Mouse (Mus musculus): ENCODE data around the gene Vcam1. TPM values are rescaled to one million over a fixed set of nuclear protein-coding genes. Genes with fewer than 3 reads are reported as not detected.
A peak's percentile ranks its signal among the peaks of the same experiment; 100 is the strongest.

The Vcam1 gene
- polyA plus RNA-seq, 1 experiment from 2014 or later: 41.7 TPM

DNA sequence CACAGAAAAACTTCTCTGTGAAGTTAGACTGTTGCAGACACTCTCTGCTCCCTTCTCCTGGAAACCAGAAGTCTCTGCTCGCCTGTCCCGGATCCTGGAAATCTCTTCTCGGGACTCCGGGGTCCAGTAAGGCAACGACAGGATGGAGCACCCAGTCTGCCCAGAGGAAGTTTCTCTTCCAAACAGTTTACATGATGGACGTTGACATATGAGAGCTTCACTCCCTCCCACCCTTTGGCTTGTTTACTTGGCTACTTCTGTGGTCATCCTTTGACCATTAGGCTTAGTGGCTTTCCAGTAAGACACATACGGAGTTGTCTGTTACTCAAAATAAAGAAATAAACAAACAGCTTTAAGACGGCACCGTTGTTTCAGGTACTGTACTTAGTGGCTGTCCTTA, 19.2 kb upstream of the Vcam1 start:
- Histone ChIP-seq H3K36me3 (no peaks in the 10 kb centered on the region), H3K9me3 (replicated peaks) (no peaks in the 10 kb centered on the region), H3K4me2 (no peak overlapping the region), H3K4me1 (no peaks in the 10 kb centered on the region), H3K27ac (no peak overlapping the region), H3K27me3 (no peaks in the 10 kb centered on the region), H3K4me3 (replicated peaks) (no peak overlapping the region), H3K9ac (no peak overlapping the region)
- whole genome bisulfite sequencing: 57% methylated on average over 9 of the region's 9 CpGs
- ATAC-seq (replicated peaks; ENCODE audit: low FRiP score): no peak

DNA sequence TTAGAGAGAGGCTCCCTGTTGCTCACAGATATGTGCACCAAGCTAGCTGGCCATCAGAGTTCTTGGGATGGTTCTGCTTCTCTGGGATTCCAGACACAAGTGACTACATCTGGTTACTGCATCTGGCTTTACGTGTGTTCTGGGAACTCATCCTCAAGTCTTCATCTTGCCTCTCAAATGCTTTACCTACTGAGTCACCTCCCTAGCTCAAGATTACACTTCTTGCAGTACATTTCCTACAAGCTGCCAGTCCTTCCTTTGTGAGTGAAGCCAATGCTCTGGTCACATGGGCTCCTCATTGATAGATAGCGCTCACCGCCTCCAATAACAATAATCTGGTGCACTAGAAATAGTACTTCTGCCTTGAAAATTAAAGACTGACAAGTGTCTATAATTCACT, 11.7 kb upstream of the Vcam1 start:
- no peak for ATAC-seq (replicated peaks; ENCODE audit: low FRiP score)
- H3K4me3 ChIP-seq (replicated peaks): no peak overlapping the region
- H3K27me3 ChIP-seq: no peaks in the 10 kb centered on the region
- H3K9me3 ChIP-seq (replicated peaks): no peaks in the 10 kb centered on the region
- H3K27ac ChIP-seq: no peak overlapping the region
- H3K4me2 ChIP-seq: no peak overlapping the region
- WGBS: 94% methylated on average over 3 of the region's 3 CpGs
- no peak overlapping the region for H3K9ac ChIP-seq
- H3K4me1 ChIP-seq: no peaks in the 10 kb centered on the region
- no peaks in the 10 kb centered on the region for H3K36me3 ChIP-seq

DNA sequence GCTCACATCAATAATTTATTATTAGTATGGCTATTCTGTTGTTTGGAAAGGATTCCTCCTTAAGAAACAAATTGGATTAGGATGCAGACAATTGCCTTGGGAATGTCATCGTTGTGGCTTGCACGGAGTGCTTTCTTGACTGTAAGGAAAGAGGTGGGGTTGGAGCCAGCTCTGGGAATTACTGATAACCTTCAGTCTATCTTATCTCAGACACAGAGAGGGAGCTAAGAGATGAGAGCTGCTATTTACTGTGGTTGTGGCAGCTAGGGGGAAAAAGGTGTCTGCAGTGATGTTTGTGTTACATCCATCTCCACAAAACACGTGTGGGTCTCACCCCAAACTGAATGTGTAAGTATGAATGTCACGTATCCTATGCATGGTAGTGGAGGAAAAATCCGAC, 9.5 kb upstream of the Vcam1 start:
- H3K4me1 ChIP-seq: no peaks in the 10 kb centered on the region
- no peak overlapping the region for H3K9ac ChIP-seq
- no peak overlapping the region for H3K27ac ChIP-seq
- H3K4me3 ChIP-seq (replicated peaks): no peak overlapping the region
- no peak overlapping the region for H3K4me2 ChIP-seq
- H3K9me3 ChIP-seq (replicated peaks): no peaks in the 10 kb centered on the region
- H3K27me3 ChIP-seq: no peaks in the 10 kb centered on the region
- WGBS: 70% methylated on average over 5 of the region's 5 CpGs
- H3K36me3 ChIP-seq: no peaks in the 10 kb centered on the region
- no peak for ATAC-seq (replicated peaks; ENCODE audit: low FRiP score)

DNA sequence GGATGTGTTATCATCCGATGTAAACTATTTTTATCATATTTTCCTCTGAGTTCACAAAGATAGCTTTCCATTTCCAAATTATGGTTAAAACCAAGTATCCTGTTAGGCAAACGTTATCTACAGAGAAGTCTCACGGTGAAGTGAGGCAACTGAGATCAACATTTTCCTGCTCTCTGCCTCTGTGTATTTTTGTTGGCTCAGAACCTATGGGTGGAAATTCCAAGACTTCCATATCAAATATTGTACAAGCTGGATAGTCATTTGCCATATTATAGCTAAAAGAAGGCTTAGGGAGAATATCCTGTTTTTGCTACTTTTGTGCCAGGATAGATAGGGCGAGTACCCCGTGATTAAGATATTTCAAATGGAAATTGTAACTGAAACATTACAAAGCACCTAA, 8.6 kb upstream of the Vcam1 start:
- Histone ChIP-seq H3K4me2 (no peak overlapping the region), H3K27ac (no peak overlapping the region), H3K36me3 (no peaks in the 10 kb centered on the region), H3K9me3 (replicated peaks) (no peaks in the 10 kb centered on the region), H3K4me1 (no peaks in the 10 kb centered on the region), H3K27me3 (no peaks in the 10 kb centered on the region), H3K9ac (no peak overlapping the region), H3K4me3 (replicated peaks) (no peak overlapping the region)
- WGBS: 66% methylated on average over 5 of the region's 5 CpGs
- ATAC-seq (replicated peaks; ENCODE audit: low FRiP score): no peak

DNA sequence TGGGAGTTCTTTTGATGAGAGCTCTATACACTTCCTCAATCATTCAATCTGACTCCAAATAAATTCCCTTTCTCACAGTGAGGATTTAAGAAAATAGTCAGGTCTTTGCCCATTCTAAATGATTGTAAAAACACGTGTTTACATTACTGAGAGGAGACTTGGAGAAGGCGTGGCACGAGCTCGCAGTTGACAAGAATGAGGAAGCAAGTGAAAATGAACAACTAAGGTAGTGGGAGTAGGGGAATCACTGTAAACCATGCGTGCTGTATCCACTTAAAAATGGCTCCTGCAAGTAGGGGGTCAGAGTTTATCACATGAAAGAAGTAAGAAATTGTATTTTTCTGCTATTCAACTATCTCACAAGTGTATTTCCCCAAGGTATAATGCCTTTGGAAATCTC, 3.9 kb upstream of the Vcam1 start:
- Histone ChIP-seq H3K9me3 (replicated peaks) (no peaks in the 10 kb centered on the region), H3K4me1 (peaks cover 6% of the 10 kb centered on the region), H3K9ac (no peak overlapping the region), H3K4me3 (replicated peaks) (no peak overlapping the region), H3K4me2 (no peak overlapping the region), H3K27ac (no peak overlapping the region), H3K36me3 (no peaks in the 10 kb centered on the region), H3K27me3 (no peaks in the 10 kb centered on the region)
- 69% methylated on average over 5 of the region's 5 CpGs for WGBS
- no peak for ATAC-seq (replicated peaks; ENCODE audit: low FRiP score)

DNA sequence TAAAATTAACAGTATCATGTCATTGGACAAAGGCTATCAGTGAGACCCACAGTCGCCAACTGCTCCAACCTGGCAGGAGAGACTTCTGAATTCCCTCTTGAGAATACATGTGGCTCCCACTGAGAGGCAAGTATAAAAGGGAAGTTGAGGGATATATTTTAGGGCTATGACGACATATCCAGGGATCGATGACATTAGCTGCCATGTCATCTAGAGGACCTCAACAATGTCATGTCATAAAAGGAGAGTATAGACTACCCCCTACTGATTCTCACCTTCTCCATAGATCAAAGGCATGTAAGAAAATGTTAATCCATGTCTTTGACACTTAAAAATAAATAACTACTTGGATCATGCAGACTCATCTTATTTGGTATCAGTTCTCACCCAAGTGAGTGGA, 1.2 kb upstream of the Vcam1 start:
- ATAC-seq (replicated peaks; ENCODE audit: low FRiP score): no peak
- Histone ChIP-seq H3K4me1 (peaks cover 19% of the 10 kb centered on the region), H3K27me3 (no peaks in the 10 kb centered on the region), H3K4me3 (replicated peaks) (no peak overlapping the region), H3K9ac (no peak overlapping the region), H3K36me3 (no peaks in the 10 kb centered on the region), H3K4me2 (no peak overlapping the region), H3K9me3 (replicated peaks) (no peaks in the 10 kb centered on the region), H3K27ac (no peak overlapping the region)
- WGBS: 91% methylated on average over 3 of the region's 3 CpGs

DNA sequence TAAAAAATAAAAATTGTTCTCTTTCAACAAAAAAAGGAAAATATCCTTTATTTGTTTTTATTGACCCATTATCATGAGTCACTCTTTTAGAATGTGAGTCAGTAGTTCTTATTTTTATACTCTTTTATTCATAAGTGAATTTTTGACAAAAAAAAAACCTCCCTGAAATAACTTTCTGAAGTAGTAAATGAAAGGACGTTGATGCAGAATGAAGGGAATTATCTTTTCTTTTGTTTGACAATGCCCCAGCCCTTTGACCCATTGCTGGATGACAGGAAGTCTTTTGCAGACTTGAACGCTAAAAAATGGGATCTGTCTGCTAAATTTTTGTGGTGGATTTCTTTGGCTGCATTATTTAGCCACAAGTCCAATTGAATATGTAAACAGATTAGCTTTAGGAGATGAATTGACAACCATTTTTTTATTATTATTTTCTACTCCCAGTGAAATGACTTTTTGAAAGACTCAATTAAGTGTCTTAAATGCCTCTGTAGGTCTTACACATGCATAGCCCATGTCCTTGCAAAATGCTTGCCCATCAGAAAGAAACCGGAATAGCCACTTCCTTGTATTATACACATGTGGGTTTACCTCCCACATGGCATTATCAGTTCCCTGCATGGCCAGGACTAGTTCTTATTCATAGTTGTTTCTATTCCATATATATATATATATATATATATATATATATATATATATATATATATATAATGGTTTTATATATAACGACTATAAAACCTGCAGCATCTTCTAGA, 530 bp upstream of the Vcam1 start:
- no peaks in the 10 kb centered on the region for H3K27me3 ChIP-seq
- H3K9me3 ChIP-seq (replicated peaks): no peaks in the 10 kb centered on the region
- no peak overlapping the region for H3K27ac ChIP-seq
- no peaks in the 10 kb centered on the region for H3K36me3 ChIP-seq
- no peak overlapping the region for H3K9ac ChIP-seq
- H3K4me3 ChIP-seq (replicated peaks): no peak overlapping the region
- ATAC-seq (replicated peaks; ENCODE audit: low FRiP score): no peak
- H3K4me2 ChIP-seq: no peak overlapping the region
- 54% methylated on average over 4 of the region's 4 CpGs for WGBS
- H3K4me1 ChIP-seq: peaks cover 19% of the 10 kb centered on the region

DNA sequence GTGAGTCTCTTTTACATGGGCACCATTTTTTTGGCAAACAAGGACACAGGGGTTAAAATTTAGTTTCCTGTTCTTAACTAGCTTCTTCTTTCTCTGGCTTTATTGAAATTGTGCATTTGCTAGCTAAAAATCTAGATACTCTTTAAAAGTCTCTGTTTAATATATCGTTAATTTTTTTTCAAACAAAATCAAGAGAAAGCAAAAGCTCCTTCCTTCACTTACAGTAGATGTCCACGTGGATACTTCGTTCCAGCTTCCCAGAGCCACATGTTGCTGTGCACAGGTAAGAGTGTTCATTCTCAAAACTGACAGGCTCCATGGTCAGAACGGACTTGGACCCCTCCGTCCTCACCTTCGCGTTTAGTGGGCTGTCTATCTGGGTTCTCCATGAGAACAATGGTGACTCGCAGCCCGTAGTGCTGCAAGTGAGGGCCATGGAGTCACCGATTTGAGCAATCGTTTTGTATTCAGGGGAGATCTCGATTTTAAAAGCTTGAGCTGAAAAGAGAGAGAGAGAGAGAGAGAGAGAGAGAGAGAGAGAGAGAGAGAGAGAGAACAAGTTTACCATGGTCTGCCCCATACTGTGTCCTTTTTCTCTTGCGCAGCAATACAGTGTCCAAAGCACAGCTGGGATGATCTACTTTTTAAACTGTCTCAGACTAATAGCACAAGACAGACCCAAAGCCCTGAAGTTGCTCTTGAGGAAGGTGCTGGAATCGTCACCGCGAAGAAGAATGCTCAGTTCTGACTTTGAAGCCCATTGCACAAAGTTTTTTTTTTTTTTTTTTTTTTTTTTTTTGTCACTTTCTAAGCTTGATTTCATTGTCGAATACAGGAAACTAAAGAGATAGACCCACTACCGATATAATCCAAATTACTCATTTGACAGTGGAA, 930 bp downstream of the Vcam1 start:
- Histone ChIP-seq H3K27me3 (no peaks in the 10 kb centered on the region), H3K4me3 (replicated peaks) (peak overlapping the region; percentile 36), H3K27ac (peak overlapping the region; percentile 45), H3K9ac (0 out of 2 replicates have a peak overlapping the region, but pooled peaks have one; percentile 11), H3K4me2 (peak overlapping the region; percentile 56), H3K4me1 (peaks cover 19% of the 10 kb centered on the region), H3K36me3 (0 out of 2 replicates have a peak, but pooled peaks cover 5% of the 10 kb centered on the region), H3K9me3 (replicated peaks) (no peaks in the 10 kb centered on the region)
- 66% methylated on average over 18 of the region's 18 CpGs for WGBS
- ATAC-seq (replicated peaks; ENCODE audit: low FRiP score): 0 out of 2 replicates have a peak, but pooled peaks have one; percentile 35

DNA sequence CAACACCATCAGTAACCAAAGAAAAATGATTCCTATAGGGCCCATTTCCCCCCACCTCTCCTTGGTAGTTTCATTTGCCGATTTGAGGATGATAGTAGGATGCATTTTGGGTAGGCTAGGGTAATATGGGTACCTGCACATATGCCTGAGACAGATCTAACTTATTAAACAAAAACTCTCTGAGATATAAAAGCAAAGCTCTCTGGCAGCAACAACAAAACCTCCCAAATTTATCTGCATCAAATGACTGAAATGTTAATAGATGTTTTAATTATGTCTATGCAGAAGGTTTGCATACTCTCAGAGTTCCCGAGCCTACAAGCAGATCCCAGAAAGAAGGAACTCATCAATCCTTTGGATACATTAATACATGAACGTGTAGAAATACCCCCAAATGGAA, 1.7 kb downstream of the Vcam1 start:
- no peak overlapping the region for H3K27ac ChIP-seq
- no peaks in the 10 kb centered on the region for H3K9me3 ChIP-seq (replicated peaks)
- H3K36me3 ChIP-seq: 0 out of 2 replicates have a peak, but pooled peaks cover 5% of the 10 kb centered on the region
- peak overlapping the region; percentile 36 for H3K4me3 ChIP-seq (replicated peaks)
- H3K4me2 ChIP-seq: peak overlapping the region; percentile 56
- H3K4me1 ChIP-seq: peaks cover 19% of the 10 kb centered on the region
- WGBS: 54% methylated on average over 3 of the region's 3 CpGs
- no peak for ATAC-seq (replicated peaks; ENCODE audit: low FRiP score)
- H3K9ac ChIP-seq: no peak overlapping the region
- H3K27me3 ChIP-seq: no peaks in the 10 kb centered on the region

DNA sequence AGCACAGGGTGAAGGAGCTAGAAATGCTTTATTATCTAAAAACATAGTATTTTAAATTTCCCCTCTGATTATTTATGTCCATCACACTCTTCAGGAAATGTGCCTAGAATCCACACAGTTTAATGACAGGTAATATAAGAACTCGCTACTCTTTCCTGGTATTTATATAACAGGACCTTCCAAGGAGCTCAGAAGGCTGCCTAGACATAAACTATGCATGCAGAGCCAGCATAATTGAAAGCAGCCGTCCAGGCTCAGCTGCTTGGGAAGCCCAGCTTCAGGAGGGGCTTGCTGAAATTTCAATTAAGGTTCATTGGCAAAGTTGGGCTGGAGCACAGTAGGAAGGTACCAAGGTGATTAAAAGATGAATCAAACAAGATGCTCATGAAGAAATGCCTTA, 2.2 kb downstream of the Vcam1 start:
- 18% methylated on average over 2 of the region's 2 CpGs for WGBS

DNA sequence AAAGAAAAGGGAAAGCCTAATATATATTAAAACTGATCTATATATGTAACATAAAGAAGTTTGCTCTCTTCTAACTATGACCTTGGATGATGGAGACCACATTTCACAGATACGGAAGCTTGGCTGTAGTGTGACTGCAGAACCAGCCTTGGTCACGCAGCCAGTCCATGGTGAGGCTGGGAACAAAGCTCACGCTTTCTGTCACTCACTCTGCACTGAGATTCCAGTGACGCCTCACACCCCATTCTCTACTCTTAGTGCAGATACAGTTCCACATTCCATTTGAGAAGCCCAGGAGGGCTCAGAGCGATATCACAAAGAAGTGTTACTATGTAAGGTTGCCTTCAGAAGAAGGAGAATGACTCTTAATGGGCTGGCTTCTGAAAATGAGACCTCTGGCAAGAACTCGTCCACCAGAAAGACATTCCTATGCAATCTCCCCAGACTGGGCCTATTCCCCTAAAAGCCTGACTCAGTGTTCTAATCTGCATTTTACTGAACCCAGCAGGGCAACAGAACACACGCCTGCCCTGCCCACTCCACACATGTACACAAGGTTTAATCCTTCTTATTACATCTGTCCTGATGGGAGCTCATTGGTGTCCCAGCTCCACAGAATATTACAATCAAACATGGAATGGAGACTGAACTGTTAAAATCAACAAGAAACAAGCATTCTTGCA, 2.8 kb downstream of the Vcam1 start:
- WGBS: 68% methylated on average over 7 of the region's 7 CpGs
- Histone ChIP-seq H3K9me3 (replicated peaks) (no peaks in the 10 kb centered on the region), H3K27me3 (no peaks in the 10 kb centered on the region), H3K4me2 (peak overlapping the region; percentile 41), H3K4me3 (replicated peaks) (peak overlapping the region; percentile 28), H3K4me1 (peaks cover 19% of the 10 kb centered on the region), H3K36me3 (0 out of 2 replicates have a peak, but pooled peaks cover 5% of the 10 kb centered on the region), H3K27ac (0 out of 2 replicates have a peak overlapping the region, but pooled peaks have one; percentile 18), H3K9ac (0 out of 2 replicates have a peak overlapping the region, but pooled peaks have one; percentile 10)
- ATAC-seq (replicated peaks; ENCODE audit: low FRiP score): no peak

More for the DNA sequence above, 2.2 kb downstream of the Vcam1 start:
- Histone ChIP-seq H3K27me3 (no peaks in the 10 kb centered on the region), H3K4me3 (replicated peaks) (peak overlapping the region; percentile 28), H3K4me1 (peaks cover 19% of the 10 kb centered on the region), H3K4me2 (peak overlapping the region; percentile 41), H3K27ac (0 out of 2 replicates have a peak overlapping the region, but pooled peaks have one; percentile 18), H3K36me3 (0 out of 2 replicates have a peak, but pooled peaks cover 5% of the 10 kb centered on the region), H3K9ac (no peak overlapping the region), H3K9me3 (replicated peaks) (no peaks in the 10 kb centered on the region)
- no peak for ATAC-seq (replicated peaks; ENCODE audit: low FRiP score)

All from kidney, embryonic 15.5 days (tissue).